In the genomic region with DNA sequence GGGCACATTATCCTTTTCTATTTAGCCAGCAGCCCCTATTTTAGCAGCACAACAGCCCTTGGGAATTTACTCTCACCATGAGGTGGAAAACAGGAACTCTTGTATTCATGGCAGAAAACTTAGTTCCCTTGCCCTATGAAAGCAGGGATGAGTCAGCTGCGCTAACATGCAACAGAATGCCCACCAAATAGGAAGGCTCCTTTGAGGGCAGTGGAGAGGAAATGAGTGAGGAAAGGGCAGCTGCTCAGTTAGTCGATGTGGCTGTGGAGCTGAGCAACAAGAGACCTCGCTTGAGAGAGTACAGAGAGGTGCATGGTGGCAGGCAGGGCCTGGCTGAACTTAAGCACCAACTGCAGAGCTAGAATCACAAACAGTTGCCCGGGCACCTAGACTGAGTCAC, we compare ENCODE assay signal across 16 mouse cellular contexts. TPM values are rescaled to one million over a fixed set of nuclear protein-coding genes. Genes with fewer than 3 reads are reported as not detected.
DNase-seq lines count a peak whose midpoint lies in the region; ATAC-seq lines count a peak whose summit lies in the region.
"Had no signal": no experiment of that assay in that cellular context is flagged by ENCODE, and none has a peak within 500 bp of the region (broad histone marks: within the 10 kb centered on the region; RNA-seq: fewer than 3 reads in every experiment).

No protein-coding gene starts in this region.

- H3K27ac ChIP-seq in kidney, embryonic 14.5 days (ENCODE audit: low read depth, low read length), result 0 out of 2 replicates have a peak overlapping the region, but pooled peaks have one; percentile 24
- H3K27ac ChIP-seq in limb, embryonic 12.5 days, result peak overlapping the region; percentile 70
- H3K27ac ChIP-seq in hindbrain, embryonic 16.5 days (ENCODE audit: low read depth, low read length), result no peak overlapping the region
- H3K27ac ChIP-seq: hindbrain, postnatal 0 days; neural tube, embryonic 13.5 days had no signal

- no peaks in the 10 kb centered on the region for H3K4me1 ChIP-seq in kidney, embryonic 14.5 days (ENCODE audit: control insufficient read depth, insufficient read depth, low read length)
- H3K4me1 ChIP-seq in limb, embryonic 12.5 days (replicated peaks), result peaks cover 16% of the 10 kb centered on the region
- no peaks in the 10 kb centered on the region for H3K4me1 ChIP-seq in hindbrain, embryonic 16.5 days (ENCODE audit: control insufficient read depth, insufficient read depth, low read depth, low read length)

- H3K27me3 ChIP-seq in kidney, embryonic 14.5 days (ENCODE audit: control insufficient read depth, insufficient read depth, low read length), result no peaks in the 10 kb centered on the region
- no peaks in the 10 kb centered on the region for H3K27me3 ChIP-seq in limb, embryonic 12.5 days
- no peaks in the 10 kb centered on the region for H3K27me3 ChIP-seq in hindbrain, embryonic 16.5 days (replicated peaks; ENCODE audit: control insufficient read depth, insufficient read depth, low read length)
- H3K27me3 ChIP-seq: CH12.LX; neural tube, embryonic 13.5 days had no signal

- H3K4me2 ChIP-seq in kidney, embryonic 14.5 days (replicated peaks; ENCODE audit: low read depth, low read length), result no peak overlapping the region
- H3K4me2 ChIP-seq in limb, embryonic 12.5 days, result no peak overlapping the region
- H3K4me2 ChIP-seq in hindbrain, embryonic 16.5 days (ENCODE audit: low read length), result no peak overlapping the region
- H3K4me2 ChIP-seq: neural tube, embryonic 13.5 days had no signal

- no peaks in the 10 kb centered on the region for H3K9me3 ChIP-seq in kidney, embryonic 14.5 days (ENCODE audit: control insufficient read depth, low read length)
- no peaks in the 10 kb centered on the region for H3K9me3 ChIP-seq in limb, embryonic 12.5 days
- no peaks in the 10 kb centered on the region for H3K9me3 ChIP-seq in hindbrain, embryonic 16.5 days (ENCODE audit: control insufficient read depth, low read length)
- H3K9me3 ChIP-seq: neural tube, embryonic 13.5 days had no signal

- H3K9ac ChIP-seq in kidney, embryonic 14.5 days (ENCODE audit: low read depth, low read length), result no peak overlapping the region
- no peak overlapping the region for H3K9ac ChIP-seq in limb, embryonic 12.5 days (replicated peaks)
- H3K9ac ChIP-seq in hindbrain, embryonic 16.5 days (ENCODE audit: low read depth, low read length), result no peak overlapping the region
- H3K9ac ChIP-seq: neural tube, embryonic 13.5 days had no signal

- DNase-seq in kidney, adult 8-10 months, result no peak
- DNase-seq in gastrocnemius, postnatal 36 days, result no peak
- DNase-seq: cerebellum, adult 18-20 months; embryo, embryonic 11 days; gastrocnemius, postnatal 25 days; kidney, postnatal 36 days; thymus, postnatal 14 days had no signal

- WGBS in kidney, embryonic 14.5 days, result 77% methylated on average over 4 of the region's 4 CpGs
- 66% methylated on average over 4 of the region's 4 CpGs for WGBS in limb, embryonic 12.5 days
- whole genome bisulfite sequencing in hindbrain, embryonic 16.5 days, result 73% methylated on average over 4 of the region's 4 CpGs

- H3K4me3 ChIP-seq in kidney, embryonic 14.5 days (ENCODE audit: low read length), result no peak overlapping the region
- no peak overlapping the region for H3K4me3 ChIP-seq in limb, embryonic 12.5 days (replicated peaks)
- no peak overlapping the region for H3K4me3 ChIP-seq in hindbrain, embryonic 16.5 days (ENCODE audit: low read length)
- H3K4me3 ChIP-seq: erythroblast, embryonic 14.5 days; neural tube, embryonic 13.5 days had no signal

- ATAC-seq in kidney, embryonic 14.5 days (ENCODE audit: low FRiP score, low TSS enrichment), result no peak
- peak; percentile 97 for ATAC-seq in granulocyte monocyte progenitor cell, adult 5-6 weeks (replicated peaks; ENCODE audit: poor library complexity, severe bottlenecking)
- ATAC-seq in limb, embryonic 12.5 days (ENCODE audit: insufficient number of reproducible peaks, insufficient read depth, low FRiP score, low TSS enrichment, low read depth), result no peak
- peak; percentile 62 for ATAC-seq in megakaryocyte, adult 5-6 weeks (ENCODE audit: poor library complexity, severe bottlenecking)
- ATAC-seq in hindbrain, embryonic 16.5 days, result no peak
- ATAC-seq: hindbrain, postnatal 0 days had no signal

- peaks cover 7% of the 10 kb centered on the region; the same call in 1 of the 2 replicates for H3K36me3 ChIP-seq in kidney, embryonic 14.5 days (ENCODE audit: control insufficient read depth, insufficient read depth, low read length)
- peaks cover 14% of the 10 kb centered on the region; the same call in 1 of the 2 replicates for H3K36me3 ChIP-seq in limb, embryonic 12.5 days
- H3K36me3 ChIP-seq in hindbrain, embryonic 16.5 days (ENCODE audit: control insufficient read depth, insufficient read depth, low read length), result peaks cover 7% of the 10 kb centered on the region; the same call in 1 of the 2 replicates

- intact Hi-C loops in gastrocnemius, postnatal 36 days (cut with DNase I), result loop anchor here (10.0 kb wide), 1 partner anchor 198 kb away; no protein-coding TSS in a partner anchor

RNA-seq across cellular contexts. Expression of a gene that starts 36.6 kb away (rescaled TPM):
- 34.0 and 41.9 TPM in 2 replicates for polyA plus RNA-seq in kidney, embryonic 14.5 days (2014; fragmentation: Nextera tagmentation; extraction: Ambion mirVana)
- total RNA-seq in granulocyte monocyte progenitor cell, adult 5-6 weeks (2014; fragmentation: Nextera tagmentation), result 52.3 and 59.0 TPM in 2 replicates
- total RNA-seq in granulocyte monocyte progenitor cell, adult 5-6 weeks (2017), result 19.9 and 29.7 TPM in 2 replicates
- 24.1 and 26.2 TPM in 2 replicates for polyA plus RNA-seq in limb, embryonic 12.5 days (2016; fragmentation: Nextera tagmentation; extraction: Ambion mirVana)
- total RNA-seq in megakaryocyte, adult 5-6 weeks (2015), result 73.5 and 82.3 TPM in 2 replicates
- total RNA-seq in megakaryocyte, adult 5-6 weeks (2017), result 33.0 and 35.3 TPM in 2 replicates
- polyA plus RNA-seq in hindbrain, embryonic 16.5 days (2015; fragmentation: Nextera tagmentation; extraction: Ambion mirVana), result 46.0 and 46.1 TPM in 2 replicates
- 1 to 10 TPM; 8.8 to 9.5 TPM for total RNA-seq in gastrocnemius, postnatal 36 days (2021)

Comparison
In these comparisons a context has a peak if more than half of its experiments do, and no peak if none do; other contexts are left out.
1. ATAC-seq: peak in granulocyte monocyte progenitor cell, adult 5-6 weeks (single experiment) and megakaryocyte, adult 5-6 weeks (single experiment); none in kidney, embryonic 14.5 days (single experiment), limb, embryonic 12.5 days (single experiment) and hindbrain, embryonic 16.5 days (single experiment).